Mouse (Mus musculus) myocyte (in vitro differentiated cells): ENCODE data around the gene Dpysl5. TPM values are rescaled to one million over a fixed set of nuclear protein-coding genes. Genes with fewer than 3 reads are reported as not detected.
A peak's percentile ranks its signal among the peaks of the same experiment; 100 is the strongest.

Experiments
- H3K27me3 ChIP-seq: one replicate; pipeline ENCODE4 v1.6.1; 2011; ENCODE audit not compliant: control insufficient read depth, insufficient read depth, insufficient read length
- H3K36me3 ChIP-seq: one replicate; pipeline ENCODE4 v1.6.1; 2011; ENCODE audit not compliant: control insufficient read depth, insufficient read depth
- H3K4me2 ChIP-seq: one replicate; pipeline ENCODE4 v1.6.1; 2011; ENCODE audit warnings: low read depth, control low read depth
- H3K4me3 ChIP-seq: one replicate; pipeline ENCODE4 v1.5.1; 2011; ENCODE audit warnings: mild to moderate bottlenecking, control low read depth, moderate library complexity
- H3K79me2 ChIP-seq: one replicate; pipeline ENCODE4 v1.6.1; 2011; ENCODE audit not compliant: control insufficient read depth, insufficient read depth
- H3ac ChIP-seq: one replicate; pipeline ENCODE4 v1.6.1; 2011; ENCODE audit not compliant: control insufficient read depth, insufficient read length
- CEBPB ChIP-seq: IDR thresholded peaks from 2 replicates; pipeline ENCODE4 v1.6.1; 2011; ENCODE audit warnings: mild to moderate bottlenecking, moderate library complexity; ENCODE audit not compliant: poor library complexity, insufficient read depth, severe bottlenecking
- E2F4 ChIP-seq: IDR thresholded peaks from one replicate; pipeline ENCODE4 v1.6.1; 2011; ENCODE audit warnings: mild to moderate bottlenecking, control low read depth, moderate library complexity; ENCODE audit not compliant: insufficient read depth
- MAX ChIP-seq: IDR thresholded peaks from one replicate; pipeline ENCODE4 v1.6.1; 2011; ENCODE audit warnings: low read depth, mild to moderate bottlenecking, control low read depth
- MYOD1 ChIP-seq, 3 experiments: IDR thresholded peaks; one replicate each; pipeline ENCODE4 v1.6.1; 2011; ENCODE audit warnings: control low read depth in 2 of 3, low read depth in 2 of 3, mild to moderate bottlenecking in 2 of 3, moderate library complexity in 1 of 3; ENCODE audit not compliant: insufficient read length in 2 of 3, control insufficient read depth in 1 of 3
- MYOG ChIP-seq, 3 experiments: IDR thresholded peaks; one replicate each; pipeline ENCODE4 v1.6.1; 2011; ENCODE audit warnings: control low read depth in 2 of 3, low read depth in 2 of 3, mild to moderate bottlenecking in 2 of 3; ENCODE audit not compliant: insufficient read length in 2 of 3, control insufficient read depth in 1 of 3, insufficient read depth in 1 of 3
- POLR2A ChIP-seq: IDR thresholded peaks from one replicate; pipeline ENCODE4 v1.6.1; 2011; ENCODE audit warnings: low read depth, mild to moderate bottlenecking, control low read depth, moderate library complexity; ENCODE audit not compliant: insufficient read length
- POLR2AphosphoS2 ChIP-seq: IDR thresholded peaks from one replicate; pipeline ENCODE4 v1.6.1; 2011; ENCODE audit warnings: low read depth, control low read depth; ENCODE audit not compliant: insufficient read length
- REST ChIP-seq: IDR thresholded peaks from one replicate; pipeline ENCODE4 v1.6.1; 2011; ENCODE audit warnings: mild to moderate bottlenecking, control low read depth, moderate library complexity; ENCODE audit not compliant: insufficient read depth, insufficient read length
- SRF ChIP-seq: IDR thresholded peaks from one replicate; pipeline ENCODE4 v1.6.1; 2011; ENCODE audit warnings: low read depth; ENCODE audit not compliant: control insufficient read depth, insufficient read length
- TCF12 ChIP-seq: IDR thresholded peaks from one replicate; pipeline ENCODE4 v1.6.1; 2011; ENCODE audit warnings: mild to moderate bottlenecking, control low read depth; ENCODE audit not compliant: poor library complexity, insufficient read depth, severe bottlenecking
- TCF3 ChIP-seq: IDR thresholded peaks from one replicate; pipeline ENCODE4 v1.6.1; 2011; ENCODE audit warnings: low read depth, control low read depth; ENCODE audit not compliant: insufficient read length
- USF1 ChIP-seq: IDR thresholded peaks from one replicate; pipeline ENCODE4 v1.6.1; 2011; ENCODE audit warnings: low read depth, mild to moderate bottlenecking, control low read depth, moderate library complexity
- polyA plus RNA-seq: library from polyadenylated mRNA; unstranded; fragments of >200 nt; fragmentation: generic; extraction: Trizol; gene quantifications from one replicate; pipeline ENCODE4 v1.2.1, GENCODE M21; 2012; ENCODE audit warnings: missing spikeins

Gene Dpysl5
- polyA plus RNA-seq, 1 experiment: 0.01 TPM

DNA sequence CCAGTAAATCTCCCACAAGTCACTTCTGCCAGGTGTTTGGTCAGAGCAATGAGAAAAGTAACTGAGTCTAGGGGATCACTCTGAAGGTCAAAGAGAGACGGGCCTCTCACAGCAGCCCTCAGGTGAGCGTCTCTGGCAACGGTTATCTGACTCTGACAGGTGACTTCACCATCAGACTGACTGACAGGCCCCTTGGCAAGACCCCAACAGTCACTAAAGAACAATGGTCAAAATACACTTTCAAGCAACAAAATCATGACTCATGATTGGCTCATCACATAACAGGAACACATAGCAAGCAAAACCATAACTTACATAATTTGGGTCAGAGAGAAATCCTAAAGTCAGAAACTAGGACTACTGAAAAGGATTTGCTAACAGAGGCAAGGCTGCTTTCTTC is 9.5 kb upstream of the Dpysl5 start:
- Histone ChIP-seq H3K79me2 (no peaks in the 10 kb centered on the region), H3K36me3 (no peaks in the 10 kb centered on the region), H3K4me3 (no peak overlapping the region), H3ac (no peak overlapping the region), H3K27me3 (peaks cover 46% of the 10 kb centered on the region), H3K4me2 (no peak overlapping the region)
- TF ChIP-seq SRF (no peak), USF1 (no peak), E2F4 (no peak), POLR2AphosphoS2 (no peak), MAX (no peak), POLR2A (no peak), REST (no peak), TCF12 (no peak), TCF3 (no peak)

DNA sequence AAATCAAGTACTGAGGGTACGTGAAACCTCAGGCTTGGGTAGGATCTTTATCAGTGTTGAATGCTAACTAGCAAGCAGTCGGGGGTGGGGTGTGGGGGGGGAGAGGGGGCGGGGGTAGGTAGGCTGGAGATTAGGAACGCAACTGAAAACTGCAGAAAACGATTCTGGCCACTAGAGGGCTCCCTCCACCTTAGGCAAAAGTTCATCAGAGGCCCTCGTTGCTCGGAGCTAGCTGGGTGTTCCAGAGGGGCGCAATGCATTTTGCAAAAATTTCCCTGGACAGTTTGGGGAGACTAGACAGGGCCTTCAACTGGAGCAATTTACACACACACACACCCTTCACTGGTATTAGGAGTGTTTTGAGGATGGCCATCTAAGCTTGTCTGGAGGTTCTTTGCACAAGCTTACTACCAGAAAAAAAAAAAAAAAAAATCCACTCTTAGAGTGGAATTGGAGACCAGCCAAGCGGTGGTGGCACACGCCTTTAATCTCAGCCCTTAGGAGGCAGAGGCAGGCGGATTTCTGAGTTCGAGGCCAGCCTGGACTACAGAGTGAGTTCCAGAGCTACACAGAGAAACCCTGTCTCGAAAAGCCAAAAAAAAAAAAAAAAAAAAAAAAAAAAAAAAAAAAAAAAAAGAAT is 1.5 kb upstream of the Dpysl5 start:
- H3K4me3 ChIP-seq: no peak overlapping the region
- TF ChIP-seq MYOG (IDR thresholded peaks at IDR 0.05; ENCODE audit: control insufficient read depth in 1 of 3, insufficient read depth in 1 of 3, insufficient read length in 2 of 3, low read depth in 2 of 3) (no peak), TCF12 (no peak), MYOD1 (IDR thresholded peaks at IDR 0.05; ENCODE audit: control insufficient read depth in 1 of 3, insufficient read length in 2 of 3, low read depth in 2 of 3) (no peak), MAX (no peak), CEBPB (no peak), SRF (no peak), POLR2AphosphoS2 (no peak), TCF3 (no peak), USF1 (no peak), E2F4 (no peak), POLR2A (no peak)
- no peaks in the 10 kb centered on the region for H3K36me3 ChIP-seq
- no peak overlapping the region for H3K4me2 ChIP-seq
- no peaks in the 10 kb centered on the region for H3K79me2 ChIP-seq
- H3ac ChIP-seq: no peak overlapping the region
- H3K27me3 ChIP-seq: peaks cover 56% of the 10 kb centered on the region

DNA sequence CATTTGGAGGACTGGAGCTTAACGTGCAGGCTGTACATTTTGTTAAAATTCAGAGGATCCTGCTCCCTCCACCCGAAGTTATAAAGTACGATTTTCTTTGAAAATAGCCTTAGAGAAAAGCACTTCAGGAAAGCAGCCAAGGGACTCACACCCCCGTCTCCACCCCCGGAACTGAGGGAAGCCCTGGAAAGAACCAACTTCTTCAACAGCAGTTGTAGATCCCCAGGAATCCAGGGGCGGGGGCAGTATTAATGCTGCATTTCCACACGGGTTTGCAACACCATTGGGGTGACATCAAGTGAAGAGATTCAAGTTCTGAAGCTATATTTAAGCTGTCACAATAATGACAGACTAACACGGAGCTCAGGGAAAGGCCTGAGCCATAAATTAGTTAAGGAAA is 878 bp upstream of the Dpysl5 start:
- H3ac ChIP-seq: no peak overlapping the region
- no peak overlapping the region for H3K4me2 ChIP-seq
- TF ChIP-seq CEBPB: no peak
- TF ChIP-seq USF1: no peak
- TF ChIP-seq MYOG (IDR thresholded peaks at IDR 0.05; ENCODE audit: control insufficient read depth in 1 of 3, insufficient read depth in 1 of 3, insufficient read length in 2 of 3, low read depth in 2 of 3): no peak
- TF ChIP-seq SRF: no peak
- TF ChIP-seq MAX: no peak
- no peak for TF ChIP-seq POLR2A
- TF ChIP-seq TCF12: no peak
- no peak for TF ChIP-seq POLR2AphosphoS2
- no peak for TF ChIP-seq E2F4
- TF ChIP-seq TCF3: no peak
- no peak for TF ChIP-seq REST
- no peak for TF ChIP-seq MYOD1 (IDR thresholded peaks at IDR 0.05; ENCODE audit: control insufficient read depth in 1 of 3, insufficient read length in 2 of 3, low read depth in 2 of 3)
- peaks cover 53% of the 10 kb centered on the region for H3K27me3 ChIP-seq
- H3K4me3 ChIP-seq: no peak overlapping the region
- H3K36me3 ChIP-seq: no peaks in the 10 kb centered on the region
- H3K79me2 ChIP-seq: no peaks in the 10 kb centered on the region

DNA sequence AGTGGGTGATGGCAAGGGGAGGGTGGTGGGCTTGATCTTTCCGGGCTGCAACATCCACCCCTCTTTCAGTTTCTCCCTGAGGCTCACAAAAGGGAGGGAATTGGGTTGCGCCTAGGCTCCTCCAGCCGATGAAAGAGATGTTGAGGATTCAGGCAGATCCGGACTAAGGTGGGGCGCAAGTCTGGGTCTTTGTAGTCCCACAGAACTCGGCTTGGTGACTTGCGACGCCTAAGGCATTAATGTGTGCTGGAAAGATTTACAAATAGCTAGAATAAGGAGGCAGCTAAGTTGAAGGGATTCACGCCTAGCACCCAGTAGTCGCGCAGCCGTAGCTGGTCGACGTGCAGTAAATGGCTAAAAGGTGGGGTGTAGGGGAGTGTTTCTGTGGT is 632 bp downstream of the Dpysl5 start:
- H3K36me3 ChIP-seq: no peaks in the 10 kb centered on the region
- H3K4me2 ChIP-seq: peak overlapping the region; percentile 36
- no peak overlapping the region for H3ac ChIP-seq
- no peaks in the 10 kb centered on the region for H3K79me2 ChIP-seq
- no peak overlapping the region for H3K4me3 ChIP-seq
- TF ChIP-seq USF1 (no peak), MYOD1 (IDR thresholded peaks at IDR 0.05; ENCODE audit: control insufficient read depth in 1 of 3, insufficient read length in 2 of 3, low read depth in 2 of 3) (no peak), E2F4 (no peak), CEBPB (no peak), TCF3 (no peak), SRF (no peak), POLR2AphosphoS2 (no peak), MYOG (IDR thresholded peaks at IDR 0.05; ENCODE audit: control insufficient read depth in 1 of 3, insufficient read depth in 1 of 3, insufficient read length in 2 of 3, low read depth in 2 of 3) (no peak), POLR2A (no peak), MAX (no peak), REST (no peak)
- peaks cover 62% of the 10 kb centered on the region for H3K27me3 ChIP-seq

DNA sequence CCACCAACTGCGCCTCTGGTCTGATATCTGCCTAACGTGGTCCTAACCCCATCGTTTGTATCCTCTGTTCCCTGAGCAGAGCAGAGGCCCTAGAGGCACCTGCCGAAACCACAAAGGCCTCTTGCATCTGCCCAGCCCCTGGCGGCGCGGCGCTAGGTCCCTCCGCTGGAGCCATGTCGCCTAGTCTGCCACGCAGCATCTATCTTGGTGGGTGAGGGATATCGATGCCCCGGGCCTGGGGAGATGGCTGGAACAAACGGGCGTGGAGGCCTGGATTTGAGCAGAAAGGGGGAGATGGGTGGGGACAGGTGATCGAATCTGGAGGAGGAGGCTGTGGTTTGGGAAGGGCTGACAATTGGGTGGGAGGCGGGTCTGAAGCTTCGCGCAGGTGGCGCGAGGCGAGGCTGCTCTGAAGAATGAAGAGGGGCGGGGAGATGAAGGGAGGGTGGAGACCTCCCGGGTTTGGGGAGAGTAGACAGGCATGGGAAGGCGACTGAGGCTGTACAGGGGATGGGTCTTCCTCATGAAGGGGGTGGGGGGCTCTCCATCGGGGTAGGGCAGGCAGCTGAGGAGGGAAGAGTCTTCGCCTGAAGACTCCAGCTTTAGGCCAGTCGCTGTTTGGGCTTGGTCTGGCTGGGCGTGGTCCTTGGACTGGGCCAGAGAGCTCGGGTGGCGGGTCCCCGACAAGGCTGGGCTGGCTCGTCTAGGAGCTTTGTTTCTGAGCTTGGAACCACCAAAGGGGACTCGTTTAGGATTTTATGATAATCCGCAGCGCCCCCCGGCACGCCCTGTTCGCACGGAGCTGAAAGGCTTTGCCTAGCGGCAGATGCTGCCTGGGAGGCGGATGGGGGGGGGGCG is 1.3 kb downstream of the Dpysl5 start:
- Histone ChIP-seq H3ac (no peak overlapping the region), H3K4me3 (no peak overlapping the region), H3K36me3 (no peaks in the 10 kb centered on the region), H3K27me3 (peaks cover 65% of the 10 kb centered on the region), H3K79me2 (no peaks in the 10 kb centered on the region), H3K4me2 (no peak overlapping the region)
- no peak for TF ChIP-seq TCF12
- TF ChIP-seq MYOD1 (IDR thresholded peaks at IDR 0.05; ENCODE audit: control insufficient read depth in 1 of 3, insufficient read length in 2 of 3, low read depth in 2 of 3): no peak
- no peak for TF ChIP-seq CEBPB
- TF ChIP-seq E2F4: no peak
- no peak for TF ChIP-seq TCF3
- TF ChIP-seq SRF: no peak
- TF ChIP-seq USF1: no peak
- TF ChIP-seq MAX: no peak
- no peak for TF ChIP-seq POLR2AphosphoS2
- TF ChIP-seq POLR2A: no peak
- TF ChIP-seq MYOG (IDR thresholded peaks at IDR 0.05; ENCODE audit: control insufficient read depth in 1 of 3, insufficient read depth in 1 of 3, insufficient read length in 2 of 3, low read depth in 2 of 3): no peak
- no peak for TF ChIP-seq REST
